Mouse (Mus musculus): ENCODE measurements around the gene Vav2. TPM values are rescaled to one million over a fixed set of nuclear protein-coding genes. Genes with fewer than 3 reads are reported as not detected.

The Vav2 gene
- total and polyA plus RNA-seq, 2 experiments from 2014 or later: 2.4 to 16.8 TPM

DNA sequence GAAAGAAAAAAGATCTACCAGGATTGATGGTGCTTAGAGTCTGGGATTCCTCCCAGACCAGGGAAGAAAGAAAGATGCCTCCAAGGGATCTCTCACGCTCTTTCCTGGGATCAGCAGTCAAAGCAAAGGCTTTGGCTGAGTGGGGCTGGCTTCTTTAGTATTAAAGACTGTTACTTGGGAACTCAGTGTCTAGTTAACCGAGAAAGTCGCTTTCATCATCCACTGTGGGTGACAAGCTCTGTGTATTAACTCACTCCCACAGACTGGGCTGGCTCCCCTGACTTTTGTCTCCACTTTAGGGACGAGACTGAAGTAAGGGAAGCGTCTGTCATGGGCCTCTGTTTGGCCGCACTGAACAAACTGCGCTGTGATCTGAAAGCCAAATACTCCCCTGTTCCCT is 180.9 kb downstream of the Vav2 start:
- 68% methylated on average over 7 of the region's 7 CpGs for WGBS
- Histone ChIP-seq H3K36me3 (replicated peaks; ENCODE audit: control insufficient read depth, insufficient read depth, low read length) (0 out of 2 replicates have a peak, but pooled peaks cover 12% of the 10 kb centered on the region), H3K27ac (ENCODE audit: low read depth) (no peak overlapping the region), H3K9me3 (replicated peaks; ENCODE audit: control insufficient read depth, low read length) (no peaks in the 10 kb centered on the region), H3K4me2 (ENCODE audit: low read depth, low read length) (peak overlapping the region; percentile 58; the same call in 1 of the 2 replicates), H3K4me1 (ENCODE audit: control insufficient read depth, insufficient read depth) (peaks cover 17% of the 10 kb centered on the region), H3K4me3 (ENCODE audit: low read depth, low read length) (no peak overlapping the region), H3K9ac (replicated peaks; ENCODE audit: low read depth, low read length) (no peak overlapping the region), H3K27me3 (ENCODE audit: control insufficient read depth, insufficient read depth, low read length) (no peaks in the 10 kb centered on the region)
- ATAC-seq (ENCODE audit: insufficient read depth, low read depth) (no peak), DNase-seq (ENCODE audit: low spot score) (no peak)
- TF ChIP-seq CTCF (IDR thresholded peaks at IDR 0.05; ENCODE audit: low read depth) (no peak), EP300 (IDR thresholded peaks at IDR 0.05; ENCODE audit: low read depth) (no peak)

DNA sequence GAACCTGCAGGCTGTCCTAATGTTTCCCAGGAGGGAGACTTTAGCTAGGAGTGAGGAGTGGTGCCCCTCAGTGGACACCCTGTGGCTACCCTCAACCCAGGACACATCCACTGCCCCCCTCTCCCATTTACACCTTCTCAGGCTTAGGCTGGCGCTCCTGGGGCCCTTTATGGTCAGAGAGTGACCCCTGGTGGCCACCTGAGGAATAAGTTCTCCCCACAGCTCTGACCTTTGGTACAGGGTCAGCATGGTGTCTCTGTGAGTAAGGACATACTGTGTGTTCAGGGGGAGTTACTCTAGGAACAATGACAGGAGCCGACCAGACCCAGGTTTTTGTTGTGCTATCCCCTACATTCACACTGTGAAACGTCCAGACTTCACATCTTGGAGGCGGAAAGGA is 189.5 kb downstream of the Vav2 start:
- Histone ChIP-seq H3K27me3 (ENCODE audit: control insufficient read depth, insufficient read depth, low read length) (no peaks in the 10 kb centered on the region), H3K27ac (ENCODE audit: low read depth) (no peak overlapping the region), H3K9me3 (replicated peaks; ENCODE audit: control insufficient read depth, low read length) (no peaks in the 10 kb centered on the region), H3K4me3 (ENCODE audit: low read depth, low read length) (no peak overlapping the region), H3K4me1 (ENCODE audit: control insufficient read depth, insufficient read depth) (peaks cover 8% of the 10 kb centered on the region), H3K4me2 (ENCODE audit: low read depth, low read length) (no peak overlapping the region), H3K36me3 (replicated peaks; ENCODE audit: control insufficient read depth, insufficient read depth, low read length) (0 out of 2 replicates have a peak, but pooled peaks cover 11% of the 10 kb centered on the region), H3K9ac (replicated peaks; ENCODE audit: low read depth, low read length) (no peak overlapping the region)
- 35% methylated on average over 4 of the region's 4 CpGs for WGBS
- TF ChIP-seq EP300 (IDR thresholded peaks at IDR 0.05; ENCODE audit: low read depth) (no peak), CTCF (IDR thresholded peaks at IDR 0.05; ENCODE audit: low read depth) (peak; percentile 93)
- ATAC-seq (ENCODE audit: insufficient read depth, low read depth) (peak; percentile 47), DNase-seq (ENCODE audit: low spot score) (peak; percentile 55)

DNA sequence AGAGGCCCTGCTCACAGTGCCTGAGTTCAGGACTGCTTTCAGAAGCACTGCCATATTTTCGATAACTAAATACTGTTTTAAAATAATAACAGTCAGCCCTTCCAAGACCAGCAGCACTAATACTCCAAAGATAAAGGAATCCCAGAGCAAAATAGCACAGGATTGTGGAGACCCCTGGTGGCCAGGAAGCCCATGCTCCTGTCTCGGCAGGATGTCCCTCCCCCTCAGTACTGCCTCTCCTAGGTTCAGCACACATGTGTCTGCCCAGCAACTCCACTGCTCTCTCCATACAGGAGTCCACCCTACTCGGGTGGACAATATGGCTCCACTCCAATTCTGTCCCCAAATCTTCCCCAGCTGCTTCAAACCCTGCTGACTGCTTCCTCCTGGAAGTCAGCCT is 191.1 kb downstream of the Vav2 start:
- ATAC-seq (ENCODE audit: insufficient read depth, low read depth): no peak
- Histone ChIP-seq H3K9me3 (replicated peaks; ENCODE audit: control insufficient read depth, low read length) (no peaks in the 10 kb centered on the region), H3K9ac (replicated peaks; ENCODE audit: low read depth, low read length) (no peak overlapping the region), H3K4me2 (ENCODE audit: low read depth, low read length) (no peak overlapping the region), H3K36me3 (replicated peaks; ENCODE audit: control insufficient read depth, insufficient read depth, low read length) (0 out of 2 replicates have a peak, but pooled peaks cover 4% of the 10 kb centered on the region), H3K27ac (ENCODE audit: low read depth) (no peak overlapping the region), H3K4me3 (ENCODE audit: low read depth, low read length) (no peak overlapping the region), H3K4me1 (ENCODE audit: control insufficient read depth, insufficient read depth) (peaks cover 12% of the 10 kb centered on the region), H3K27me3 (ENCODE audit: control insufficient read depth, insufficient read depth, low read length) (no peaks in the 10 kb centered on the region)
- peak; percentile 65 for DNase-seq (ENCODE audit: low spot score)
- TF ChIP-seq CTCF (IDR thresholded peaks at IDR 0.05; ENCODE audit: low read depth) (peak; percentile 81), EP300 (IDR thresholded peaks at IDR 0.05; ENCODE audit: low read depth) (no peak)
- WGBS: 11% methylated on average over 3 of the region's 3 CpGs

DNA sequence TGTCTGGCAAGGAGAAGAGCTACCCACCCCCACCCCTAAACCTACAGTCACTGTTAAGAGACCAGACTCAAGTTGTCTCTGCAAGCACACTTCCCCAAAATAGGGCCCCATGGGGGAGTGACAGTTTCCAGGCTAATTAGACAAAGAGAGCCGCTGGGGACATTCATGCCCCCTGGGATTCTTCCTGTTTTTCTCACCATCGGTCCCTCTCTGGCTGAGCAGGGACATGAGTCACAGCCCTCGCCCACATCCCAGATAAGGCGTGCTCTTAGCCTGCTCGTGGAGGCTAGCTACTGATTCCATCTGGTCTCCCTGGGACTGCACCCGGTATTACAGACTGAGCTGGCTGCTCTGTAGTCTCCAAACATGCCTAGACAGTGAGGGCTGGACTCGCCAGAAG is 194.5 kb downstream of the Vav2 start:
- 0 out of 2 replicates have a peak, but pooled peaks cover 4% of the 10 kb centered on the region for H3K36me3 ChIP-seq (replicated peaks; ENCODE audit: control insufficient read depth, insufficient read depth, low read length)
- DNase-seq (ENCODE audit: low spot score): peak; percentile 32
- WGBS: 18% methylated on average over 7 of the region's 7 CpGs
- H3K4me2 ChIP-seq (ENCODE audit: low read depth, low read length): no peak overlapping the region
- no peak overlapping the region for H3K4me3 ChIP-seq (ENCODE audit: low read depth, low read length)
- no peak for TF ChIP-seq EP300 (IDR thresholded peaks at IDR 0.05; ENCODE audit: low read depth)
- TF ChIP-seq CTCF (IDR thresholded peaks at IDR 0.05; ENCODE audit: low read depth): no peak
- no peaks in the 10 kb centered on the region for H3K27me3 ChIP-seq (ENCODE audit: control insufficient read depth, insufficient read depth, low read length)
- peak; percentile 51 for ATAC-seq (ENCODE audit: insufficient read depth, low read depth)
- peak overlapping the region; percentile 24; the same call in 1 of the 2 replicates for H3K9ac ChIP-seq (replicated peaks; ENCODE audit: low read depth, low read length)
- H3K27ac ChIP-seq (ENCODE audit: low read depth): 0 out of 2 replicates have a peak overlapping the region, but pooled peaks have one; percentile 27
- H3K9me3 ChIP-seq (replicated peaks; ENCODE audit: control insufficient read depth, low read length): no peaks in the 10 kb centered on the region
- H3K4me1 ChIP-seq (ENCODE audit: control insufficient read depth, insufficient read depth): peaks cover 12% of the 10 kb centered on the region

DNA sequence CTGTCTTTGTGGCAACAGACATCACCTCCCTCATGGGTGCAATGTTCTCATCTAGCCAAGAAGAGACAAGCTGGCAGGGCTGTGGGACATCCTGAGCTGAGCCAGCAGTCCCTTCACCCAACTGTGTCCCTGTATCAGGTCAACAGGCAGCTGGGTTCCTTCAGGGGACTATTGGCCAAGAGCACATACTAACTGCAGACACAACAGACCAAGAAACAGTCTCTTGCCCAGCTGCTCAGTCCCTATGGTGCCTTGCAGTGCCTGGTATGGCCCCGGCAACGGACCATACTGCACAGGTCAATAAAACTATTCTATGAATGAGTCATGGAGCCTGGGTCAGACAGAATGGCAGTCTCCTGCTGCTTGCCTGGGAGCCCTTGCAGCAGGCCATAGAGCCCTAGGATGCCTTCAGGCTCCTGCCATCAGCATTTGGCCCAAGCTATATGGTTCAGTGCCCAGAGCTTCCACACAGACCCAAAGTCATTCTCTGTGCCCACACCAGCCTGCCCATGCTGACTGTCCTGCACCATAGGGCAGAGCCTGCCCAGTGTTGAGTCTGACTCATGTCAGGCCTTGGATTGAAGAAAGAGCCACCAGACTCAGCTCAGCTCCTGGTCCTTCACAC is 197.2 kb downstream of the Vav2 start:
- no peak for DNase-seq (ENCODE audit: low spot score)
- Histone ChIP-seq H3K4me3 (ENCODE audit: low read depth, low read length) (no peak overlapping the region), H3K9ac (replicated peaks; ENCODE audit: low read depth, low read length) (no peak overlapping the region), H3K36me3 (replicated peaks; ENCODE audit: control insufficient read depth, insufficient read depth, low read length) (peaks cover 9% of the 10 kb centered on the region; the same call in 1 of the 2 replicates), H3K4me2 (ENCODE audit: low read depth, low read length) (no peak overlapping the region), H3K4me1 (ENCODE audit: control insufficient read depth, insufficient read depth) (peaks cover 12% of the 10 kb centered on the region), H3K27ac (ENCODE audit: low read depth) (no peak overlapping the region), H3K27me3 (ENCODE audit: control insufficient read depth, insufficient read depth, low read length) (no peaks in the 10 kb centered on the region), H3K9me3 (replicated peaks; ENCODE audit: control insufficient read depth, low read length) (no peaks in the 10 kb centered on the region)
- TF ChIP-seq CTCF (IDR thresholded peaks at IDR 0.05; ENCODE audit: low read depth) (no peak), EP300 (IDR thresholded peaks at IDR 0.05; ENCODE audit: low read depth) (no peak)
- 85% methylated on average over 2 of the region's 2 CpGs for WGBS
- no peak for ATAC-seq (ENCODE audit: insufficient read depth, low read depth)
